Mouse (Mus musculus) G1E (cell line): ENCODE data around the gene Sst.

ENCODE experiments used
- CTCF ChIP-seq: IDR thresholded peaks from 2 replicates; pipeline ENCODE4 v1.5.1; 2012; ENCODE audit warnings: low read depth, low read length, inconsistent platforms, mixed read lengths
- GATA1 ChIP-seq: IDR thresholded peaks from 2 replicates; pipeline ENCODE4 v1.6.1; 2012; ENCODE audit warnings: borderline replicate concordance, low read length, inconsistent platforms, mixed read lengths
- POLR2AphosphoS5 ChIP-seq: IDR thresholded peaks from 2 replicates; pipeline ENCODE4 v1.6.1; 2012; ENCODE audit warnings: low read depth, low read length, inconsistent platforms; ENCODE audit not compliant: insufficient replicate concordance
- TAL1 ChIP-seq: conservative IDR thresholded peaks from 2 replicates; pipeline ENCODE4 v1.6.1; 2012; ENCODE audit warnings: low read depth, low read length, inconsistent platforms, mixed read lengths

DNA sequence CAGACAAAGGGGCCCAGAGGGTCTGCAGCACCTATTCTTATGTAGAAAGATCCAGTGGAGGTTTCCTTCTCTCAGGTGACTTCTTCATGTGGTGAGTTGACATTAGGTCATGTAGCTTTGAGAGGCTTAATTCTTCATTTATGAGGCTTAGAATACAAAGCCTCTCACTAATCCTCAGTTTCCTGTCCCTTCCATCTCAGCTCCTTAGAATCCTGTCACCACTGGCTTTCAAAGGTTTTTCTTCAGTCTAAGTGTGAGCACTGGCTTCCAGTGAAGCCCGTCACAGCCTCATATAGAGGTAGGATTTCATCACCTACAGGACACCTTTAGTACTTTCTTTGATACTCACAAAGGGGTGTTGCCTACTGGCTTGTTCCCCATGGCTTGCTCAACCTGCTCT, 32.1 kb upstream of the Sst start:
- TF ChIP-seq CTCF (no peak), TAL1 (no peak), GATA1 (no peak), POLR2AphosphoS5 (no peak)
